Mouse (Mus musculus) myocyte (in vitro differentiated cells): ENCODE data around the gene Sys1. TPM values are rescaled to one million over a fixed set of nuclear protein-coding genes. Genes with fewer than 3 reads are reported as not detected.

Experiments used
- H3K27me3 ChIP-seq: one replicate; pipeline ENCODE4 v1.6.1; 2011; ENCODE audit not compliant: control insufficient read depth, insufficient read depth, insufficient read length
- H3K36me3 ChIP-seq: one replicate; pipeline ENCODE4 v1.6.1; 2011; ENCODE audit not compliant: control insufficient read depth, insufficient read depth
- H3K4me2 ChIP-seq: one replicate; pipeline ENCODE4 v1.6.1; 2011; ENCODE audit warnings: low read depth, control low read depth
- H3K4me3 ChIP-seq: one replicate; pipeline ENCODE4 v1.5.1; 2011; ENCODE audit warnings: mild to moderate bottlenecking, control low read depth, moderate library complexity
- H3K79me2 ChIP-seq: one replicate; pipeline ENCODE4 v1.6.1; 2011; ENCODE audit not compliant: control insufficient read depth, insufficient read depth
- H3ac ChIP-seq: one replicate; pipeline ENCODE4 v1.6.1; 2011; ENCODE audit not compliant: control insufficient read depth, insufficient read length
- CEBPB ChIP-seq: IDR thresholded peaks from 2 replicates; pipeline ENCODE4 v1.6.1; 2011; ENCODE audit warnings: mild to moderate bottlenecking, moderate library complexity; ENCODE audit not compliant: poor library complexity, insufficient read depth, severe bottlenecking
- E2F4 ChIP-seq: IDR thresholded peaks from one replicate; pipeline ENCODE4 v1.6.1; 2011; ENCODE audit warnings: mild to moderate bottlenecking, control low read depth, moderate library complexity; ENCODE audit not compliant: insufficient read depth
- MAX ChIP-seq: IDR thresholded peaks from one replicate; pipeline ENCODE4 v1.6.1; 2011; ENCODE audit warnings: low read depth, mild to moderate bottlenecking, control low read depth
- MYOD1 ChIP-seq, 3 experiments: IDR thresholded peaks; one replicate each; pipeline ENCODE4 v1.6.1; 2011; ENCODE audit warnings: control low read depth in 2 of 3, low read depth in 2 of 3, mild to moderate bottlenecking in 2 of 3, moderate library complexity in 1 of 3; ENCODE audit not compliant: insufficient read length in 2 of 3, control insufficient read depth in 1 of 3
- MYOG ChIP-seq, 3 experiments: IDR thresholded peaks; one replicate each; pipeline ENCODE4 v1.6.1; 2011; ENCODE audit warnings: control low read depth in 2 of 3, low read depth in 2 of 3, mild to moderate bottlenecking in 2 of 3; ENCODE audit not compliant: insufficient read length in 2 of 3, control insufficient read depth in 1 of 3, insufficient read depth in 1 of 3
- POLR2A ChIP-seq: IDR thresholded peaks from one replicate; pipeline ENCODE4 v1.6.1; 2011; ENCODE audit warnings: low read depth, mild to moderate bottlenecking, control low read depth, moderate library complexity; ENCODE audit not compliant: insufficient read length
- POLR2AphosphoS2 ChIP-seq: IDR thresholded peaks from one replicate; pipeline ENCODE4 v1.6.1; 2011; ENCODE audit warnings: low read depth, control low read depth; ENCODE audit not compliant: insufficient read length
- REST ChIP-seq: IDR thresholded peaks from one replicate; pipeline ENCODE4 v1.6.1; 2011; ENCODE audit warnings: mild to moderate bottlenecking, control low read depth, moderate library complexity; ENCODE audit not compliant: insufficient read depth, insufficient read length
- SRF ChIP-seq: IDR thresholded peaks from one replicate; pipeline ENCODE4 v1.6.1; 2011; ENCODE audit warnings: low read depth; ENCODE audit not compliant: control insufficient read depth, insufficient read length
- TCF12 ChIP-seq: IDR thresholded peaks from one replicate; pipeline ENCODE4 v1.6.1; 2011; ENCODE audit warnings: mild to moderate bottlenecking, control low read depth; ENCODE audit not compliant: poor library complexity, insufficient read depth, severe bottlenecking
- TCF3 ChIP-seq: IDR thresholded peaks from one replicate; pipeline ENCODE4 v1.6.1; 2011; ENCODE audit warnings: low read depth, control low read depth; ENCODE audit not compliant: insufficient read length
- USF1 ChIP-seq: IDR thresholded peaks from one replicate; pipeline ENCODE4 v1.6.1; 2011; ENCODE audit warnings: low read depth, mild to moderate bottlenecking, control low read depth, moderate library complexity
- polyA plus RNA-seq: library from polyadenylated mRNA; unstranded; fragments of >200 nt; fragmentation: generic; extraction: Trizol; gene quantifications from one replicate; pipeline ENCODE4 v1.2.1, GENCODE M21; 2012; ENCODE audit warnings: missing spikeins

Sys1 gene
- polyA plus RNA-seq, 1 experiment: 47.6 TPM

DNA sequence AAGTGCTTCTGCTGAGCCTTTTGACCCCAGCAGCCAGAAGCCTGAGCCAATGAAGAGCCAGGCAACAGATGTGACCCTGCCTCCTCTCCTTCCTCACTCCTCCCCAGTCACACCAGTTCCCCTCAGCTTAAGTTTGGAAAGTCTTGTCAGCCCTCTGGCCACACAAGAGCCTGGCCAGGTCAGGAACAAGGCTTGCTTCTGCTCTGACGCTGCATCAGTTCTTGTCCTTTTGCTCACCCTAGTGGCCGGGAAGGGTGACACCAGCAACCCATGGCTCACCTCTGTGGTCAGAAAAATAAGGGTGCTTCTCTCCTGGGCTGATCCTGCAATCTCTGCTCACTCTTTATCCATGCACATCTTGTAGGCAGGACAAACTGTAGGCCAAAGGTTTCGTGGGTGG, 64.0 kb downstream of the Sys1 start:
- TF ChIP-seq MAX: no peak
- no peak for TF ChIP-seq POLR2AphosphoS2
- TF ChIP-seq TCF12: no peak
- TF ChIP-seq SRF: no peak
- no peak for TF ChIP-seq MYOG (IDR thresholded peaks at IDR 0.05; ENCODE audit: control insufficient read depth in 1 of 3, insufficient read depth in 1 of 3, insufficient read length in 2 of 3, low read depth in 2 of 3)
- no peak for TF ChIP-seq USF1
- no peak for TF ChIP-seq CEBPB
- TF ChIP-seq TCF3: no peak
- no peak for TF ChIP-seq REST
- no peak for TF ChIP-seq POLR2A
- no peak for TF ChIP-seq MYOD1 (IDR thresholded peaks at IDR 0.05; ENCODE audit: control insufficient read depth in 1 of 3, insufficient read length in 2 of 3, low read depth in 2 of 3)
- no peak overlapping the region for H3K4me3 ChIP-seq
- H3K4me2 ChIP-seq: peak overlapping the region; percentile 61
- no peak overlapping the region for H3ac ChIP-seq
- no peaks in the 10 kb centered on the region for H3K36me3 ChIP-seq
- no peaks in the 10 kb centered on the region for H3K27me3 ChIP-seq
- H3K79me2 ChIP-seq: no peaks in the 10 kb centered on the region

- H3K27me3 ChIP-seq: no peaks in the 10 kb centered on the region
- H3K4me2 ChIP-seq: peak overlapping the region; percentile 61
- no peak overlapping the region for H3ac ChIP-seq
- H3K79me2 ChIP-seq: no peaks in the 10 kb centered on the region
- TF ChIP-seq MYOG (IDR thresholded peaks at IDR 0.05; ENCODE audit: control insufficient read depth in 1 of 3, insufficient read depth in 1 of 3, insufficient read length in 2 of 3, low read depth in 2 of 3) (peak in 2 of 3 experiments; percentile 35 to 47), REST (no peak), CEBPB (peak; percentile 78), TCF12 (peak; percentile 39), USF1 (no peak), TCF3 (no peak), MYOD1 (IDR thresholded peaks at IDR 0.05; ENCODE audit: control insufficient read depth in 1 of 3, insufficient read length in 2 of 3, low read depth in 2 of 3) (peak; percentile 31 to 68 (median 66))
- H3K4me3 ChIP-seq: no peak overlapping the region
- H3K36me3 ChIP-seq: no peaks in the 10 kb centered on the region
Measured at GRCm38 (mm10) chr2:164521841-164522240, 65.1 kb downstream of the Sys1 start.

DNA sequence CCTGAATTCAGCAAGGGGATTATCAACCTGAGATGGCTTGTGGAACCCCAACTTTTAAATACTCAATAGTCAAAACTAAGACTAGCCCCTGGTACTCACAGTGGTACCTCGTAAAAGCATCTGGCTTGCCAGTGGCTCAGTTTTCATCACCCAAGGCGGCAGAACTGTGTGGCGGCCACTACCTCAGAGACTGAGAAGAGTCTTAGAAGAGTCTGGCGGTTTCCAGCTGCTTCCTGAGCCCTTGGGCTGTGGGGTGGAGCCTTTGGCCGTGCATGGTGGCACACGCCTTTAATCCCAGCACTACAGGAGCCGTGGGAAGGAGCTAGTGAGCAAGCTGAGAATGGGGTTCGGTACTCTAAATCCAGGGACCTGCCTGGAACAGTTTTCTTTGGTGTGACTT, 65.5 kb downstream of the Sys1 start:
- H3K36me3 ChIP-seq: no peaks in the 10 kb centered on the region
- TF ChIP-seq MYOG (IDR thresholded peaks at IDR 0.05; ENCODE audit: control insufficient read depth in 1 of 3, insufficient read depth in 1 of 3, insufficient read length in 2 of 3, low read depth in 2 of 3) (no peak), TCF12 (no peak), POLR2A (no peak), REST (no peak), MAX (no peak), USF1 (no peak), MYOD1 (IDR thresholded peaks at IDR 0.05; ENCODE audit: control insufficient read depth in 1 of 3, insufficient read length in 2 of 3, low read depth in 2 of 3) (no peak), TCF3 (no peak), E2F4 (no peak), SRF (no peak), POLR2AphosphoS2 (no peak), CEBPB (no peak)
- H3ac ChIP-seq: no peak overlapping the region
- peak overlapping the region; percentile 61 for H3K4me2 ChIP-seq
- no peak overlapping the region for H3K4me3 ChIP-seq
- no peaks in the 10 kb centered on the region for H3K79me2 ChIP-seq
- no peaks in the 10 kb centered on the region for H3K27me3 ChIP-seq

DNA sequence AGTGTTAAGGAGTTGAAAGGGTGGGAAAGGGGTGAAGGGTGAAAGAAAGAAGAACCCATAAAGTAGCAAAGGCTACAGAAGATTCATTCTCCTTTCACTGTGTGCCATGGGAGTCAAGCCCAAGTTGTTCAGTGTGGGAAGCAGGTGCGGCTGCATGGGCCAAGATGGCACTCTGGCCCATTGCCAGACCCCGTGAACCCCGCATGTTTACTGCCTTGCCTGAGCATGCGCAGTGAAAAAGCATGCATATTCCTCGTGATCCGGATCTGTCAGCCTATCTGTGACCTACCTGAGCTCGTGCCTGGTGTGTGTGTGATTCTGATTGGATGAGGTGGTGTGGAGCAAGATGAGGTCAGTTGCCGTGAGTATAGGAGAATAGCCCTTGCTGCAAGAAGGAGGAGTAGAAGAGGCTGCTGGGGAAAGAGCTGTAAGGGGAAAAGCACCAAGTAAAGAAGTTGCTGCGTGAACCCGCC, 66.6 kb downstream of the Sys1 start:
- Histone ChIP-seq H3K27me3 (no peaks in the 10 kb centered on the region), H3ac (no peak overlapping the region), H3K4me3 (no peak overlapping the region), H3K79me2 (no peaks in the 10 kb centered on the region), H3K36me3 (no peaks in the 10 kb centered on the region), H3K4me2 (peak overlapping the region; percentile 61)
- no peak for TF ChIP-seq TCF3
- TF ChIP-seq POLR2A: no peak
- no peak for TF ChIP-seq REST
- TF ChIP-seq CEBPB: no peak
- no peak for TF ChIP-seq TCF12
- no peak for TF ChIP-seq USF1
- TF ChIP-seq MYOD1 (IDR thresholded peaks at IDR 0.05; ENCODE audit: control insufficient read depth in 1 of 3, insufficient read length in 2 of 3, low read depth in 2 of 3): no peak
- no peak for TF ChIP-seq MAX
- no peak for TF ChIP-seq SRF
- no peak for TF ChIP-seq E2F4

GRCm38 (mm10) chr2:164528557-164528956, 71.8 kb downstream of the Sys1 start:
- Histone ChIP-seq H3K79me2 (no peaks in the 10 kb centered on the region), H3K27me3 (no peaks in the 10 kb centered on the region), H3K4me2 (no peak overlapping the region), H3ac (no peak overlapping the region), H3K4me3 (no peak overlapping the region), H3K36me3 (no peaks in the 10 kb centered on the region)
- no peak for TF ChIP-seq USF1
- no peak for TF ChIP-seq MYOD1 (IDR thresholded peaks at IDR 0.05; ENCODE audit: control insufficient read depth in 1 of 3, insufficient read length in 2 of 3, low read depth in 2 of 3)
- TF ChIP-seq POLR2AphosphoS2: no peak
- no peak for TF ChIP-seq REST
- no peak for TF ChIP-seq CEBPB
- no peak for TF ChIP-seq TCF12
- TF ChIP-seq E2F4: no peak
- TF ChIP-seq SRF: no peak

Other genes starting within 250 kb of the Sys1 start
- gene Wfdc15b, start 235.3 kb upstream of the Sys1 start, polyA plus RNA-seq: not detected
- gene Svs2, start 218.5 kb upstream of the Sys1 start, polyA plus RNA-seq: not detected
- not detected for gene Svs3b, start 200.3 kb upstream of the Sys1 start, polyA plus RNA-seq
- not detected for gene Svs4, start 178.5 kb upstream of the Sys1 start, polyA plus RNA-seq
- gene Svs3a, start 167.7 kb upstream of the Sys1 start, polyA plus RNA-seq: not detected
- gene Svs6, start 140.2 kb upstream of the Sys1 start, polyA plus RNA-seq: not detected
- gene Svs5, start 124.2 kb upstream of the Sys1 start, polyA plus RNA-seq: not detected
- gene Slpi, start 67.9 kb upstream of the Sys1 start, polyA plus RNA-seq: 9.4 TPM
- 0.06 TPM for gene Rbpjl, start 53.8 kb upstream of the Sys1 start, polyA plus RNA-seq
- 0.01 TPM for gene Matn4, start 51.8 kb upstream of the Sys1 start, polyA plus RNA-seq
- gene Sdc4, start 13.1 kb upstream of the Sys1 start, polyA plus RNA-seq: 52.4 TPM
- gene Gm20458, start 4.0 kb downstream of the Sys1 start, polyA plus RNA-seq: 31.6 TPM
- gene Trp53tg5, start 16.8 kb downstream of the Sys1 start, polyA plus RNA-seq: not detected
- gene Dbndd2, start 29.1 kb downstream of the Sys1 start, polyA plus RNA-seq: 16.4 TPM
- 79.2 TPM for gene Pigt, start 40.6 kb downstream of the Sys1 start, polyA plus RNA-seq
- not detected for gene Wfdc2, start 105.4 kb downstream of the Sys1 start, polyA plus RNA-seq
- gene Spint3, start 116.5 kb downstream of the Sys1 start, polyA plus RNA-seq: not detected
- gene Wfdc6a, start 128.5 kb downstream of the Sys1 start, polyA plus RNA-seq: not detected
- not detected for gene Eppin, start 136.6 kb downstream of the Sys1 start, polyA plus RNA-seq
- not detected for gene Wfdc6b, start 156.6 kb downstream of the Sys1 start, polyA plus RNA-seq
- not detected for gene Wfdc8, start 156.7 kb downstream of the Sys1 start, polyA plus RNA-seq
- not detected for gene Wfdc16, start 181.8 kb downstream of the Sys1 start, polyA plus RNA-seq
- gene Wfdc10, start 199.1 kb downstream of the Sys1 start, polyA plus RNA-seq: not detected
- gene Wfdc9, start 199.6 kb downstream of the Sys1 start, polyA plus RNA-seq: not detected
- not detected for gene Wfdc11, start 217.1 kb downstream of the Sys1 start, polyA plus RNA-seq
- 0.04 TPM for gene Wfdc13, start 228.1 kb downstream of the Sys1 start, polyA plus RNA-seq
- gene Spint4, start 241.5 kb downstream of the Sys1 start, polyA plus RNA-seq: not detected